Mouse (Mus musculus) large intestine, adult 2 months (tissue): ENCODE results near the gene Me3. TPM values are rescaled to one million over a fixed set of nuclear protein-coding genes. Genes with fewer than 3 reads are reported as not detected.

Experiments
- DNase-seq: peaks from one replicate; pipeline ENCODE4 v3.0.0-alpha.2; 2012; ENCODE audit warnings: low read depth, low spot score
- WGBS: fragments of 180-500 bp; shearing (Covaris S2); methylation state at CpG from one replicate; pipeline ENCODE4 v1.1.7; 2018; 5-methylcytosine and 5-hydroxymethylcytosine counted together
- polyA plus RNA-seq: library from polyadenylated mRNA; depleted of rRNA; stranded (reverse); fragments of >200 nt; gene quantifications from 2 replicates; pipeline ENCODE4 v1.2.3, GENCODE M21; 2012; rRNA removed

The Me3 gene
- polyA plus RNA-seq, 1 experiment = 6.3 TPM

- 64% methylated on average over 17 of the region's 17 CpGs for WGBS
- DNase-seq = no peak
These were observed 224.4 kb downstream of the Me3 start for GRCm38 (mm10) chr7:89856440-89857217.

GRCm38 (mm10) chr7:89864769-89865168 lies 232.6 kb downstream of the Me3 start:
- DNase-seq = no peak
- WGBS = 94% methylated on average over 1 of the region's 1 CpGs

DNA sequence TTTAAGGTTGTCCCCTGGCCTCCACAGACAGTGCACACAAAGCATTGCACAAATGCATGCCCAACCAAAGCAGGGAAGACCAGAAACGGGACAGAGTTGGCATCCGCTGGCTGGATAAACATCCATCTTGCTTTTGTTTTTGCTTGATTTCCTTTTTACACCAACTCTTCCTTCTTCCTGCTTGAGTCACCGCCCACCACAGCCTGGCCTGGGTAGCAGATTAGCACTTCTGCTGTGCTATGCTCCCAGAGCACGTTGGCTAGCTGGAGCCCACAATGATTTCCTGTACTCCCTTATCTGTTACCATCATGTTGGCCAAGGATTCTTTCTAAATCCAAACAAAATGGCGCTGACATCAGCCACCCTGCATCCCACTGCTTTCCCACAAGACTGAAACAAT lies 235.0 kb downstream of the Me3 start:
- WGBS = 68% methylated on average over 5 of the region's 5 CpGs
- no peak for DNase-seq

- no peak for DNase-seq
- 64% methylated on average over 1 of the region's 1 CpGs for WGBS
These were observed 247.5 kb downstream of the Me3 start for GRCm38 (mm10) chr7:89879686-89880085.

GRCm38 (mm10) chr7:89884551-89884950 lies 252.4 kb downstream of the Me3 start:
- no peak for DNase-seq
- 45% methylated on average over 3 of the region's 3 CpGs for WGBS

DNA sequence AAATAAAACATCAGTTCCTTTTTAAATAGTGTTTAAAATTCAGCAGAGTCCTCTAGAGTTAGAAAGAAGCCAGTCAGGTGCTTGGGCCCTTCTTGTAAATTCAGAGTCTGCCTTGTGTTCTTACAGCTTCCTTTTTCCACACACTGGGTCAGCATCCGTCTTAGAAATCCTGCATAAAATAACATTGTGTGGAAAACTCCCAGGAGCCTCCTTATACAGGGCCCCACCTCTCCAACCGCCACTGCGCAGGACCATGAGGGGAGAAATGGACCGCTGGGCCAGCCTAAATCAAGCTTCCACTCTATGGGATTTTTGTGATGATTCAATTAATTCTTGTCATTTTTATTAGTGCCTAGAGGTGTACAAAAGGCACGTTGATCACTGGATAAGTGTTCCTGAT lies 259.2 kb downstream of the Me3 start:
- 77% methylated on average over 5 of the region's 5 CpGs for WGBS

DNA sequence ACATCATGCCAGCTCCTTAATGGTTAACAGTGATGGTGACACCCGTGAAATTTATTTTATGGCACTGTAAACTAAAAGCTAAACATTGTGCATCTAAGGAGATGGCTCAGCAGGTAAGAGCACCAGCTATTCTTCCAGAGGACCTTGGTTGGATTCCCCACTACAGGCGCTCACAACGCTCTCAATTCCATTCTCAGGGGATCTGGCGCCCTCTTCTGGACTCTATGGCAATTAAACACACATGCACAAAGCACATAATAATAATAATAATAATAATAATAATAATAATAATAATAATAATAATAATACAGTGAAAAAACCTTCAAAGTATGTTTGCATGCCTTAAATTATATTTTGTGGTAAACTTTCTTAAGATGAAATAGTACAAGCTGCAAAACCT lies 259.7 kb downstream of the Me3 start:
- no peak for DNase-seq
- WGBS = 30% methylated on average over 4 of the region's 4 CpGs

More for the DNA sequence above, 259.2 kb downstream of the Me3 start:
- no peak for DNase-seq

GRCm38 (mm10) chr7:89903007-89903406 lies 270.8 kb downstream of the Me3 start:
- DNase-seq = no peak
- WGBS = 85% methylated on average over 8 of the region's 8 CpGs

- no peak for DNase-seq
- 62% methylated on average over 22 of the region's 22 CpGs for whole genome bisulfite sequencing
These were observed 271.5 kb downstream of the Me3 start, which contains the start of gene Ccdc81 for GRCm38 (mm10) chr7:89903442-89904343. Gene Ccdc81 (minus strand): TSS chr7:89903629.

Other genes starting within 250 kb of the Me3 start
- gene Tmem135, start 228.2 kb upstream of the Me3 start, polyA plus RNA-seq = 7.5 and 42.5 TPM in 2 replicates
- gene Fzd4, start 228.0 kb upstream of the Me3 start, polyA plus RNA-seq = 2.1 and 3.8 TPM in 2 replicates
- 150 and 189 TPM in 2 replicates for gene Prss23, start 105.2 kb upstream of the Me3 start, polyA plus RNA-seq